Comparison of ENCODE assay signal across 8 mouse cellular contexts in the genomic region with DNA sequence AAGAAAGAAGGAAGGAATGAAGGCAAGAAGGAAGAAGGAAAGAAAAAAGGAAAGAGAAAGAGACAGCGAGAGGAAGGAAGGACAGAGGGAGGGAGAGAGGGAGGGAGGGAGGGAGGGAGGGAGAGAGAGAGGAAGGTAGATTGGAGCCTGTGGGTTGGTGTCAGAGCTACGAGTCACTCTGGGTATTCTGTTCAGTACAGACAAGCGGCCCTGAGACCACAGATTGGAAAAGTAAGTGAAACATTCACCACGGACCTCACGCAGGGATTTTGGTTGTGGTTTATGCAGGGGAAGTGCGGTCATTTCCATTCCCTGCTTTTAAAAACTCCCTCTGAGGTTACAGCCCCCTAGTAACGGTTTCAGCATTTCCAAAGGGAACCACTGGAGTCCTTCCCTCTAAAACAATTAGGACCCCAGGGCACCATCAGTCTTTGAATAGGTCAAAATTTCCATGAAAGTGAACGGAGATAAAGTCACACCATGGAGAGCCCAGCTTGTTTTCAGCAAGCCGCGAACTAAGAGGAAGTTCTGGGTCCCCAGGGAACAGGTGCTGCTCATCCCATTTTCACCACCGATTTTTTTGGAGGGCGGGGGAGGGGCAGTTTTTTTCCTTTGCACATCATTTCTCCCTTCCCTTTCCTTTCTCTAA. TPM values are rescaled to one million over a fixed set of nuclear protein-coding genes. Genes with fewer than 3 reads are reported as not detected.
DNase-seq lines count a peak whose midpoint lies in the region; ATAC-seq lines count a peak whose summit lies in the region.

No protein-coding gene starts in this region.

- H3K4me3 ChIP-seq in intestine, embryonic 15.5 days (replicated peaks), result no peak overlapping the region

- no peak overlapping the region for H3K27ac ChIP-seq in intestine, embryonic 15.5 days

- H3K36me3 ChIP-seq in intestine, embryonic 15.5 days, result no peaks in the 10 kb centered on the region

- no peak overlapping the region for H3K9ac ChIP-seq in intestine, embryonic 15.5 days

- ATAC-seq in frontal cortex, adult (ENCODE audit: low TSS enrichment), result peak; percentile 27; the same call in 1 of the 2 replicates
- ATAC-seq in intestine, embryonic 15.5 days, result no peak
- ATAC-seq in erythroblast, adult 5-6 weeks (replicated peaks; ENCODE audit: low FRiP score, poor library complexity, severe bottlenecking), result no peak

- no peaks in the 10 kb centered on the region for H3K27me3 ChIP-seq in intestine, embryonic 15.5 days (replicated peaks)

- peak overlapping the region; percentile 36 for H3K4me2 ChIP-seq in intestine, embryonic 15.5 days (replicated peaks)

- no peaks in the 10 kb centered on the region for H3K4me1 ChIP-seq in intestine, embryonic 15.5 days (replicated peaks)

- WGBS in intestine, embryonic 15.5 days, result 7% methylated on average over 12 of the region's 12 CpGs

- no peak for DNase-seq in frontal cortex, postnatal 10 days (ENCODE audit: low spot score in 2 of 2)
- peak; percentile 71 for DNase-seq in WW6 (ENCODE audit: low read depth, low spot score)
- DNase-seq in mesoderm, embryonic 11.5 days (ENCODE audit: low read depth, low spot score), result peak; percentile 24
- no peak for DNase-seq in urinary bladder, adult 18-20 months (ENCODE audit: low spot score in 2 of 2)
- DNase-seq in left cerebral cortex, adult 8-10 months (ENCODE audit: low spot score in 2 of 2), result no peak

- H3K9me3 ChIP-seq in intestine, embryonic 15.5 days, result no peaks in the 10 kb centered on the region

RNA-seq across cellular contexts. Expression of gene Trio, which starts 45.2 kb away (rescaled TPM):
- polyA plus RNA-seq in intestine, embryonic 15.5 days (2015; fragmentation: Nextera tagmentation; extraction: Ambion mirVana), result 15.9 and 17.5 TPM in 2 replicates
- total RNA-seq in erythroblast, adult 5-6 weeks (2015; ENCODE audit: low replicate concordance), result 14.0 and 18.1 TPM in 2 replicates
- 2.4 and 6.2 TPM in 2 replicates for total RNA-seq in erythroblast, adult 5-6 weeks (2017; ENCODE audit: low replicate concordance)
- total RNA-seq in left cerebral cortex, adult 8-10 months (2022), result 100 to 1,000 TPM; 199 to 218 (median 207) TPM

Comparison
In these comparisons a context has a peak if more than half of its experiments do, and no peak if none do; other contexts are left out.
1. DNase-seq: peak in WW6 (single experiment) and mesoderm, embryonic 11.5 days (single experiment); none in frontal cortex, postnatal 10 days (0 of 2), urinary bladder, adult 18-20 months (0 of 2) and left cerebral cortex, adult 8-10 months (0 of 2).
2. RNA of gene Trio, which starts 45.2 kb away (total RNA-seq): 199 to 218 TPM in left cerebral cortex, adult 8-10 months; 2.4 to 18.1 TPM in erythroblast, adult 5-6 weeks; every median in the first group is over 10 times any median in the second.